Mouse (Mus musculus) embryonic fibroblast, embryonic 13.5 days (primary cell): ENCODE measurements around the gene Bnip2.

Experiments used
- CTCF ChIP-seq: IDR thresholded peaks from 2 replicates; pipeline ENCODE4 v1.5.1; 2011; ENCODE audit warnings: mild to moderate bottlenecking, control low read depth, low read length, moderate library complexity, borderline replicate concordance; ENCODE audit not compliant: insufficient read depth
- POLR2A ChIP-seq: IDR thresholded peaks from 2 replicates; pipeline ENCODE4 v1.6.1; 2011; ENCODE audit warnings: low read depth, mild to moderate bottlenecking, control low read depth, low read length, moderate library complexity

- TF ChIP-seq CTCF (no peak), POLR2A (no peak)
Measured at GRCm38 (mm10) chr9:69988706-69989302, 462 bp upstream of the Bnip2 start.
